Mouse (Mus musculus) E14TG2a.4 (cell line): Measurements from ENCODE around the gene Obox6.

Experiments used
- CTCF ChIP-seq: conservative IDR thresholded peaks from 2 replicates; pipeline ENCODE4 v1.5.1; 2014; ENCODE audit warnings: low read length
- NANOG ChIP-seq: IDR thresholded peaks from 2 replicates; pipeline ENCODE4 v1.6.1; 2014; ENCODE audit warnings: borderline replicate concordance, low read length, mixed read lengths
- POU5F1 ChIP-seq: IDR thresholded peaks from 2 replicates; pipeline ENCODE4 v1.6.1; 2014; ENCODE audit warnings: low read length, borderline replicate concordance

- TF ChIP-seq CTCF (no peak), POU5F1 (no peak), NANOG (no peak)
Measured at GRCm38 (mm10) chr7:15882317-15882716, 42.8 kb upstream of the Obox6 start, which contains the start of gene Crxos.
